Mouse (Mus musculus) heart, postnatal 0 days (tissue): ENCODE data around the gene Syt1.

Source experiments
- CTCF ChIP-seq: IDR thresholded peaks from 2 replicates; pipeline ENCODE4 v1.5.1; 2016; ENCODE audit warnings: antibody characterized with exemption, control low read depth, low read depth
- EP300 ChIP-seq: IDR thresholded peaks from 2 replicates; pipeline ENCODE4 v1.6.1; 2016; ENCODE audit warnings: antibody characterized with exemption, low read depth

GRCm38 (mm10) chr10:108457054-108457453 is 553.7 kb downstream of the Syt1 start:
- TF ChIP-seq CTCF: no peak
- TF ChIP-seq EP300: no peak
